Mouse (Mus musculus) midbrain, embryonic 15.5 days (tissue): ENCODE measurements at regions not wholly inside any gene's neighbourhood (a gene's known extent, or its start where the extent isn't known, plus 50 kb on each side); places are given as distances from the start of the nearest gene placed in this dataset.
"Not testable (repeated sequence)": the region's sequence is repeated elsewhere in the genome, so short reads cannot be mapped to it uniquely, and the experiment has no call there.

Experiments
- ATAC-seq: fragments of 200-750 bp; cut with Nextera tagmentation; replicated peaks from 2 replicates; pipeline ENCODE4 v1.8.0; 2017; ENCODE audit warnings: moderate TSS enrichment
- H3K27ac ChIP-seq: fragments of 300-500 bp; sonication (generic); 2 replicates; pipeline ENCODE4 v1.5.1; 2015; ENCODE audit warnings: mild to moderate bottlenecking, inconsistent platforms
- H3K27me3 ChIP-seq: fragments of 300-500 bp; sonication (generic); replicated peaks from 2 replicates; pipeline ENCODE4 v1.6.1; 2015; ENCODE audit warnings: inconsistent platforms
- H3K36me3 ChIP-seq: fragments of 300-500 bp; sonication (generic); replicated peaks from 2 replicates; pipeline ENCODE4 v1.6.1; 2015; ENCODE audit warnings: inconsistent platforms
- H3K4me1 ChIP-seq: fragments of 300-500 bp; sonication (generic); 2 replicates; pipeline ENCODE4 v1.6.1; 2015; ENCODE audit warnings: inconsistent platforms
- H3K4me2 ChIP-seq: fragments of 300-500 bp; sonication (generic); 2 replicates; pipeline ENCODE4 v1.6.1; 2015; ENCODE audit warnings: inconsistent platforms, mild to moderate bottlenecking, moderate library complexity
- H3K4me3 ChIP-seq: fragments of 300-500 bp; sonication (generic); 2 replicates; pipeline ENCODE4 v1.5.1; 2015; ENCODE audit warnings: mild to moderate bottlenecking, inconsistent platforms
- H3K9ac ChIP-seq: fragments of 300-500 bp; sonication (generic); 2 replicates; pipeline ENCODE4 v1.6.1; 2015; ENCODE audit warnings: mild to moderate bottlenecking, inconsistent platforms
- H3K9me3 ChIP-seq: fragments of 300-500 bp; sonication (generic); 2 replicates; pipeline ENCODE4 v1.6.1; 2016; ENCODE audit warnings: inconsistent platforms
- WGBS: fragments of 180-500 bp; shearing (Covaris S2); methylation state at CpG from one replicate; pipeline ENCODE4 v1.1.7; 2015; ENCODE audit warnings: mixed read lengths; 5-methylcytosine and 5-hydroxymethylcytosine counted together

DNA sequence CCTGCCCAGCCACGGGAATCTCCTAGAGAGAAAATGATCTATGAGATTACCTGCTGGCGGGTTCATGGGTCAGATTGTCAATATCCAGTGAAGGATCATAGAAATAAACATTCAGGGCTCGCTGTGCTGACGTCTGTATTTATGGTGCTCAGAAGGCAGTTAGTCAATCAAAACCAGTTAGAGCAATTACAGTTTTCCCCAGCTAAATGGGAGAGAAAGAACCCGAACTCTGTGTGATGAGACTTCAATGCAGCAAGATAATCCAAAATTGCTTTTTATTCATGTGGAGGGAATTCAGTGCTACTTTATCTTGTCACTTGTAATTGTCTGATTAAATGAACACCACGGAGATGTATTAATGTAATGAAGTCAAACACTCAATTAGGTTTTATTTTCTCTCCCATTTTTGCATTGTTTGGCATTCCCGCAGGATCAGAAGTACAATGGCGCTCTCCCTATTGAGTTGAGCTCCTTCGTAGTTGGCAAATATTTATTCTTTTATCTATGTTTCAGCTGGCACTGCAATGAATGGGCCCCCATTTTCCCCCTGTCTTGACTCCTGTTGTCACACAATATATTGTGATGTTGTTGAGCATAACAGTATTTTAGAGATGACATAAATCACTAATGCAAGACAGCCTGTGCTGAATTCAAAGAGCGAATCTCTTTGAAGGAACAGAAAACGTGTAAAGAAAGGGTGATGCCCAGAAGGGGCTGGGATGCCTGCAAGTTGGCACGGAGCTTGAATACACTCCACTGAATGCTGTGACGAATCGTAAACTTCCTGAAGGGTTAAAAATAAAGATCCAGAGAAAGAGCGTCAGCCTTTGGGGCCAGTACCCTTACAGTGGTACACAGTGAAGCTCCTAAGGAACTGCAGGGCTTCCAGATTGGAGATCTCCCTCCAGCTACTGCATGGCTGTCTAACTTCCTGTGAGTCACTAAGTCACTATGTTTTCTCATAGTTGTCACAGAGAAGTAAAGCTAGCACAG lies 183.0 kb upstream of the Rhobtb1 start:
- 41% methylated on average over 15 of the region's 15 CpGs for WGBS
- no peaks in the 10 kb centered on the region for H3K27me3 ChIP-seq
- no peak overlapping the region for H3K9ac ChIP-seq
- peak; percentile 37; the same call in 1 of the 2 replicates for ATAC-seq
- peak overlapping the region; percentile 1; the same call in 1 of the 2 replicates for H3K4me2 ChIP-seq
- H3K36me3 ChIP-seq, result no peaks in the 10 kb centered on the region
- peaks cover 17% of the 10 kb centered on the region for H3K4me1 ChIP-seq
- no peaks in the 10 kb centered on the region for H3K9me3 ChIP-seq
- no peak overlapping the region for H3K4me3 ChIP-seq
- H3K27ac ChIP-seq, result peak overlapping the region; percentile 13; the same call in 1 of the 2 replicates

DNA sequence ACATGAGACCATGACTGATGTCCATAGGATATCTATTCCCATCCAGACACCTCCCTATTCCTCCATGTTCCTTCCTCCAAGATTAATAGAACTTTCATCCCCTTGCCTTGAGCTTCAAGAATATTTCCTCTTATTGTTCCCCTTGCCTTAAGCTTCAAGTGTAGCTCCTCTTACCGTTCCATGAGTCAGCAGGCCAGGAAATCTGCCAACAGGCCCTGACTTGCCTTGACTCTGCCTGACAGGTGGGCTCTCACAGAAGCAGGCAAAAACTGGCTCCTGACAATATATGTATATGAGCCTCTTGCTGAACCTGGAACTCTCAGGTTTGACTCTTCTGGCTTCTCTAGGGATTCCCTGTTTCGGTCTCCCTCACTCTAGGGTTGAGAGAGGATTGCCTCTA lies 180.7 kb upstream of the Rhobtb1 start:
- no peak overlapping the region for H3K4me2 ChIP-seq
- H3K27ac ChIP-seq, result no peak overlapping the region
- whole genome bisulfite sequencing, result 96% methylated on average over 2 of the region's 2 CpGs
- no peak overlapping the region for H3K9ac ChIP-seq
- no peak for ATAC-seq
- H3K4me1 ChIP-seq, result peaks cover 17% of the 10 kb centered on the region
- no peaks in the 10 kb centered on the region for H3K36me3 ChIP-seq
- H3K4me3 ChIP-seq, result no peak overlapping the region
- no peaks in the 10 kb centered on the region for H3K27me3 ChIP-seq
- no peaks in the 10 kb centered on the region for H3K9me3 ChIP-seq

DNA sequence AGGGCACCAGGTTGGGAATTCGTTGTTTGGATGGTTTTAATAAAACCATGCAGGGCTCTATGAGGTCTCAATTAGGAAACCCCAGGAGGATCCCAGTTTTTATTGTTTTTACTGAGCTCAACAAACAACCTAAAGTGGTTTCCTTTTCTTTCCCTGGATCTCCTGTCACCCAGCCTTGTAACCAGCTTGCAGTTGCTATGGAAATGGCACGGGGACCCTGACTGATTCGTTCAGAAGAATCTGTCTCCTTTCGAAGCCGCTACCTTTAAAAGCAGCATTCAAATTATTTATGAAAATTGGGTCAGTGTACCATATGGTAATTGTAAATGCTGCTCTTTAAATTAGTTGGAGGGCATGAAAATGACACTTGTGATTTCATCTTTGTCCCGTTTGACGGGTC lies 176.5 kb upstream of the Rhobtb1 start:
- H3K4me2 ChIP-seq, result no peak overlapping the region
- H3K27me3 ChIP-seq, result no peaks in the 10 kb centered on the region
- no peaks in the 10 kb centered on the region for H3K4me1 ChIP-seq
- no peak for ATAC-seq
- H3K9me3 ChIP-seq, result no peaks in the 10 kb centered on the region
- no peak overlapping the region for H3K4me3 ChIP-seq
- H3K9ac ChIP-seq, result no peak overlapping the region
- WGBS, result 45% methylated on average over 7 of the region's 7 CpGs
- H3K27ac ChIP-seq, result no peak overlapping the region
- H3K36me3 ChIP-seq, result no peaks in the 10 kb centered on the region

DNA sequence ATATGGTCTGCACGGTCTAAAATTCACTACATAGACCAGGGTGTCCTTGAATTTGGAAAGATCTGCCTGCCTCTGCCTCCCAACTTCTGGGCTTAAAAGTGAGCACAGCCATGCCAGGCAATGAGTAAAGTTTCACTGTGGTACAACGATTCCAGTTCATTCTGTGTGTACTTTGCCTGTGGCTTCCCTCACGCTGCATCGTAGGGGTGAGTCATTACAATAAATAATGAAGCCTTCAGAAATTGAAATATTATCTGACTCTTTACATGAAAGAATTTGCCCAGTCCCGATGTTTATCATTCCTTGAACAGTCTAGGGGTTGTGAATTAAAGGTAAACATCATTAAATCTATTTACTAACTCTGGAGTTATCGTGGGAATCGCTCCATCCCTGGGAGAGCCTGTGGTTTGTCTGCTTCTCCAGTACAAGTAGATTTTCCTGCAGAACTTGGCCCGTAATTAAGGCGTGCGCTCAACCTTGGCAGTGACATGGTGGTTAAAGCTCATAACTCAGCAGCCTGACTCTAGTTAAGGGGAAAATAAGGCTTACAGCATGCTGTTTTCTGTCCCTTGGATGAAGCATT lies 174.7 kb upstream of the Rhobtb1 start:
- WGBS, result 82% methylated on average over 10 of the region's 10 CpGs
- no peak for ATAC-seq
- no peaks in the 10 kb centered on the region for H3K36me3 ChIP-seq
- H3K9me3 ChIP-seq, result no peaks in the 10 kb centered on the region
- H3K27me3 ChIP-seq, result no peaks in the 10 kb centered on the region
- H3K4me2 ChIP-seq, result no peak overlapping the region
- H3K4me3 ChIP-seq, result no peak overlapping the region
- no peak overlapping the region for H3K9ac ChIP-seq
- no peaks in the 10 kb centered on the region for H3K4me1 ChIP-seq
- no peak overlapping the region for H3K27ac ChIP-seq

DNA sequence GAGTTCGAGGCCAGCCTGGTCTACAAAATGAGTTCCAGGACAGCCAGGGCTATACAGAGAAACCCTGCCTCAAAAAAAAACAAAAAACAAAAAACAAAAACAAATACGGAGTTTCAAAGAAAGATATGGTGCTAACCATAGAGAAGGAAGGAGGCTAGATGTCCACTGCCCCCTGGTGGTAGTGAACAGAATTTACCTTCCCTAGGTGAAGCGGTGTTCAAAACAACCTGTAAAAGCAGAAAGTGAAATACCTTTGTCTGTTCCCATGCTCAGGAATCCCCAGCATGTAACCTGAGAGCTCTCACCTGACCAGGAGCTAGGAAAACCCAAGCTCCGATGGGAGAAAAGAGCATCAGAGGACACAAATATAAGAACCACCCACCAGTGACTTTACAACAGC lies 173.1 kb upstream of the Rhobtb1 start:
- 70% methylated on average over 4 of the region's 4 CpGs for WGBS

DNA sequence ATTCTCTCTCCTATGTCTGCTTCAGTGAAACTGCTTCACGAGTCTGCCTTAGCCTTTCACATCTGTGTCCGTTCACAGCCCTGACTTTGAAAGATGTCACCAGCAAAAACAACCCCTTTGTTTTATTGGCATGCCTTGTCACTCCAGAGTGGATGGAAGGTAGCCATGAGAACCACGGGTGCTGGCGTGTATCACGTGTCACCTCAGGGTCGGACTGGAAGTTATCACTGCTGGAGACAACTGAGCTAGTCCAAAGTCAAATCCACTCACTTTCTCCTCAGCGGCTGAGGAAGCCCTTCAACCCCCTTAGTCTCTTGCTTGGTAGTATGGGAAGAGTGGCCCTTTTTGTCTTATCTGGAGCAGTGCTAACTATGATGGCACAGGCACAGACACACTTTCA lies 171.3 kb upstream of the Rhobtb1 start:
- WGBS, result 89% methylated on average over 7 of the region's 7 CpGs

More for the DNA sequence above, 173.1 kb upstream of the Rhobtb1 start:
- no peak overlapping the region for H3K9ac ChIP-seq
- no peak overlapping the region for H3K4me2 ChIP-seq
- H3K27me3 ChIP-seq, result no peaks in the 10 kb centered on the region
- H3K36me3 ChIP-seq, result no peaks in the 10 kb centered on the region
- no peaks in the 10 kb centered on the region for H3K9me3 ChIP-seq
- no peak overlapping the region for H3K27ac ChIP-seq
- H3K4me3 ChIP-seq, result no peak overlapping the region
- no peaks in the 10 kb centered on the region for H3K4me1 ChIP-seq
- ATAC-seq, result no peak

DNA sequence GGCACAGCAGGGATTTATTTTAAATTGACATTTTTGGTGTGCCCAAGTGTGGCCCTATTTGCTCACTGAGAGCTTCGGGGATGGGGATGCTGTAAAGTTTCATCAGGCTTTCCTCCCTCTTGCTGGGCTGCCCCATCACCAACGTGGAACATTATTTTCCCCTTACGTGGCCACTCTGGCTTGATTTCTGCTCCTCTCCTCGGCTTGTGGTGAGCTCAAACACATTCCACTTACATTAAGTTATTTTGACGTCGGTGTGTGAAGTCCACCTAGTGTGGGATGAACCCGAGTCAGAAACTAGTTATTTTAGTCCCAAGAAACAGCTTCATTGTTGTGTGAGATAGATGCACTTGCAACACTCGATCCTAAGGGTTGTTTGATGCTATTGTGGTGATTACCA lies 168.9 kb upstream of the Rhobtb1 start:
- Histone ChIP-seq H3K27me3 (no peaks in the 10 kb centered on the region), H3K4me1 (no peaks in the 10 kb centered on the region), H3K36me3 (no peaks in the 10 kb centered on the region), H3K9me3 (no peaks in the 10 kb centered on the region), H3K9ac (no peak overlapping the region), H3K27ac (no peak overlapping the region), H3K4me2 (no peak overlapping the region), H3K4me3 (no peak overlapping the region)
- no peak for ATAC-seq
- WGBS, result 88% methylated on average over 8 of the region's 8 CpGs

More for the DNA sequence above, 171.3 kb upstream of the Rhobtb1 start:
- Histone ChIP-seq H3K4me3 (no peak overlapping the region), H3K9ac (no peak overlapping the region), H3K9me3 (no peaks in the 10 kb centered on the region), H3K36me3 (no peaks in the 10 kb centered on the region), H3K4me1 (no peaks in the 10 kb centered on the region), H3K27me3 (no peaks in the 10 kb centered on the region), H3K4me2 (no peak overlapping the region), H3K27ac (no peak overlapping the region)
- no peak for ATAC-seq

DNA sequence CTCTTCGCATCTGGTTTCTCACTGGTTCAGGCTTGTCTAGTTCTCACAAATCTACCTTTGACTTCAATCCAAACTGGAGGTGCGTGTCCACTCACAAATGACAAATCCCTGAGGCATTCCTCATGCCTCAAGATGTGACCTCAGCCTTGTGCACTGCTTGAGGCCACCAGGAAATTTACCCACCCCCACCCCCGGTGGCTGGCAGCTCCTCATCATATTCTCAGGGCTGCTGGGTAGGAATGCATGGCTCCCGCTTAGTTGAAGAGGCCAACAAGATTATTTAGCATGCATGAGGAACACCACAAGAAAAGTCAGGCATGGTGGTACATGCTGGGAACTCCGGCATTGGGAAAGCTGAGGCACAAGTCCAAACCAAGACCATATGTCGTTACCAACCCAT lies 160.7 kb upstream of the Rhobtb1 start:
- H3K4me1 ChIP-seq, result no peaks in the 10 kb centered on the region
- no peak overlapping the region for H3K4me3 ChIP-seq
- no peak overlapping the region for H3K27ac ChIP-seq
- no peaks in the 10 kb centered on the region for H3K9me3 ChIP-seq
- H3K36me3 ChIP-seq, result no peaks in the 10 kb centered on the region
- H3K9ac ChIP-seq, result no peak overlapping the region
- H3K27me3 ChIP-seq, result no peaks in the 10 kb centered on the region
- H3K4me2 ChIP-seq, result no peak overlapping the region
- no peak for ATAC-seq
- WGBS, result 91% methylated on average over 6 of the region's 6 CpGs

DNA sequence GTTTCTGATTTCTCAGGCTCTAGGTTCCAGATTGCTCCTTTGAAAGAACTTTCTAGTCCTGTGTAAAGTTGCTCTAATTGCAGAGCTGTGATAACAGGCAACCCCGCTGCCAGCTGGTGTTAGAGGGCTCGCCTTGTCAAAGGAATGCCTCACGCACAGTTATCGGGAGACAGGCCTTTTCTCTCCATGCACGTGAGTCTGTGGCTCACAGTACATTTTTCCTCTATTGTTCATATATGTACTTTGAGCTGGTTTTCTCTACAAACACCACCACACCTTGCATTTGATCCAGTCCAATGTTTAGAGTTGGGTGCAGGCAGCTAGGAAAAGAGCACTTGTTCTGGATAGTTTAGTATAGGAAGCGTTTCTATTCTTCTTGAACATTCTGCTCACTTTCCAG lies 151.6 kb upstream of the Rhobtb1 start:
- Histone ChIP-seq H3K4me2 (no peak overlapping the region), H3K9ac (no peak overlapping the region), H3K27ac (no peak overlapping the region), H3K4me3 (no peak overlapping the region), H3K36me3 (no peaks in the 10 kb centered on the region), H3K4me1 (no peaks in the 10 kb centered on the region), H3K9me3 (no peaks in the 10 kb centered on the region), H3K27me3 (no peaks in the 10 kb centered on the region)
- WGBS, result 93% methylated on average over 6 of the region's 6 CpGs
- ATAC-seq, result no peak

DNA sequence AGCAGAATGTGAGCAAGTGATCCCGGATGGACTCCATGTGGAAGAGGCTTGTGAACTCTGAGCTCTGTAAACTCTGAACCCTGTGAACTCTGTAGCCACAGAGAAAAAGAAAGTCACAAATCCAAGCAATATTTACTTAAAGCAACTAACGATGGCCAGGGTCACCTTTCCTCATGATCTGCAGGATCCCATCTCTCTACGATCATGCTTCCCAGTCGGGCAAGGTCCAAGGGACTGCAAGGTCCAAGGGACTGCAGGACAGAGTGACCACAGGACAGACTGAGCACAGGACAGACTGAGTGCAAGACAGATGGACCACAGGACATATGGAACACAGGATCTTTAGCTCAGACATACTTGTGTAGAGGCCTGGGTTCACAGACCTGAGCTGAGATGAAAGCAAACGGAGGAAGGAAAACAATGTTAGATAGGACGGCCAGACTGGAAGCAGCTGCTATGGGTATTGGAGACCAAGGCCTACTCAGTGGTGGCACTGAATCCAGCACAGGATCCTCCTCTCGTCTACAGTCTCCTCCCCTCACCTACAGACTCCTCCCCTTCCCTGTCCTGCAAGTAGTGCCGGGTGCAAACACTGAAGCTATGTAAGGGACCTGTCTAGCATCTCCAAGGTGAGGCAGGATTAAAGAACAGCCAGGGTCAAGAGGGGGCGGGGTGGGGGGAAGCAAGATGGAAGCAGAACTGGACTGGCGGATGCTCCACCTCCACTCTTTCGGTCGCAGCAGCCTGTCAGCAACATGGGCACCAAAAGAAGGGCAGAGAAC lies 149.4 kb upstream of the Rhobtb1 start:
- ATAC-seq, result no peak
- H3K4me1 ChIP-seq, result no peaks in the 10 kb centered on the region
- H3K27ac ChIP-seq, result no peak overlapping the region
- H3K9me3 ChIP-seq, result no peaks in the 10 kb centered on the region
- H3K9ac ChIP-seq, result no peak overlapping the region
- no peaks in the 10 kb centered on the region for H3K27me3 ChIP-seq
- WGBS, result 92% methylated on average over 12 of the region's 12 CpGs
- no peaks in the 10 kb centered on the region for H3K36me3 ChIP-seq
- no peak overlapping the region for H3K4me2 ChIP-seq
- no peak overlapping the region for H3K4me3 ChIP-seq

DNA sequence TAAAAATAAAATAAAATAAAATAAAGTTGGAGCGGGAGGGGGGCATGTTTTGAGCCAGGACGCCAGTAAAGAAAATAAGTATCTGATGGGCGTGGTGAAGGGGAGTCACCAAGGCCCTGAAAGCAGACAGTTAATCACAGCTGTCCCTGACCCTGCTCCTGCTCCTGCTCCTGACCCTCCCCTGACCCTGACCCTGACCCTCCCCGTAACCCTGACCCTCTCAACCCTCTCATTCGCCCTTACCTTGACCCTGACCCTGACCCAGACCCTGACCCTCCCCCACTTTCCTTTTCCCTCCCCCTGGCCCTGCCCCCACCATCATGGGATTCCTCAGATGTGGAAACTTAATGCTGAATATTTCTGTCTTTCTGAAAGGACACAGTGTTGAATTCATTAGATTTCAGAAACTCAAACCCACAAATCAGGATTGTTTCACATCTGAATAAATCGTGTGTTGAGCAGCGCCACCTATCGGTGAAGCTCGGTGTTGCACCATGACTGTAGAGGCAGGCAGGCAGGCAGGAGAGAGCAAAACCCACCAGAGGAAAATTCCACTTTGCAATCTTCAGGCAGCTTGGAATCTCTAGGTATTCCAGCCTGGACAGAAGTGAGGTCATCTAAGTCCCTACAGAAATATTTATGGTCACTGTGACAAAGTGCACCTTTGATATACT lies 145.9 kb upstream of the Rhobtb1 start:
- H3K9ac ChIP-seq, result no peak overlapping the region
- no peaks in the 10 kb centered on the region for H3K36me3 ChIP-seq
- no peaks in the 10 kb centered on the region for H3K27me3 ChIP-seq
- H3K4me3 ChIP-seq, result no peak overlapping the region
- H3K4me2 ChIP-seq, result no peak overlapping the region
- WGBS, result 45% methylated on average over 9 of the region's 9 CpGs
- H3K9me3 ChIP-seq, result no peaks in the 10 kb centered on the region
- no peak overlapping the region for H3K27ac ChIP-seq
- ATAC-seq, result 0 out of 2 replicates have a peak, but pooled peaks have one; percentile 14
- H3K4me1 ChIP-seq, result no peaks in the 10 kb centered on the region

DNA sequence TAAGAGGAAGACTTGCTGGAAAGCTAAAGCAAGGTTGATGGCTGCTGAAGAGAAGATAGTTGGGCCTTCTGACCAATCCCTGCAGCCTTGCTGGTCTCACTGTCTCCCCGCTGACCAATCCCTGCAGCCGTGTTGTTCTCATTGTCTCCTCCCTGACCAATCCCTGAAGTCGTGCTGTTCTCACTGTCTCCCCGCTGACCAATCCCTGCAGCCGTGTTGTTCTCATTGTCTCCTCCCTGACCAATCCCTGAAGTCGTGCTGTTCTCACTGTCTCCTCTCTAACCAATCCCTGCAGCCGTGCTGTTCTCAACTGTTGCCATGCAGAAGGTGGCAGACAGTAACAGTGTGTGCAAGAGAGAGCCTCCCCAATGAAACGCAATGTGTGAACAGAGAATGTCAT lies 142.6 kb upstream of the Rhobtb1 start:
- not testable (repeated sequence) for H3K4me3 ChIP-seq, H3K9me3 ChIP-seq, ATAC-seq, H3K4me2 ChIP-seq, H3K27me3 ChIP-seq, H3K36me3 ChIP-seq, H3K27ac ChIP-seq, H3K9ac ChIP-seq, H3K4me1 ChIP-seq
- 90% methylated on average over 8 of the region's 8 CpGs for WGBS
